Mouse (Mus musculus): ENCODE data around the gene Kynu.

The Kynu gene

GRCm38 (mm10) chr2:43646962-43647361 is 91.8 kb downstream of the Kynu start:
- no peak for DNase-seq (ENCODE audit: low spot score in 2 of 2)

DNA sequence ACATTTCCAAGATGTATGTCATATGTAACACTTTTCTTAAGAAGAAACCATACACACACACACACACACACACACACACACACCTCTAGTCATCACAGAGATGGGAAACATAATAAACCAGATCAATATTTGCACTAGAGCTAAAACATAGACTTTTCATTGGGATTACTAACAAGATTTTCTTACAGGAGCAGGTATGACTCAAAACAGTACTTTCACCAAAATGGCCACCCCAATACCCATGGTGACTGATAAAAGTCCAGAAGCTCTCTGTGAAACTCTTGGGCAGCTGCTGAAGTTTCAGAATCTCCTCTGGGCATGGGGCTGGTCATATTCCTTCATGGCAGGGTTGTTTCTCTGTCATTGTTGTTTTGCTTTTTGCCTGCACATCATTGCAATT is 114.5 kb downstream of the Kynu start:
- no peak for DNase-seq (ENCODE audit: low spot score in 2 of 2)

- peak; percentile 27 to 67 for DNase-seq (ENCODE audit: low spot score in 2 of 2)
These were observed 118.5 kb downstream of the Kynu start for GRCm38 (mm10) chr2:43673619-43674018.

DNA sequence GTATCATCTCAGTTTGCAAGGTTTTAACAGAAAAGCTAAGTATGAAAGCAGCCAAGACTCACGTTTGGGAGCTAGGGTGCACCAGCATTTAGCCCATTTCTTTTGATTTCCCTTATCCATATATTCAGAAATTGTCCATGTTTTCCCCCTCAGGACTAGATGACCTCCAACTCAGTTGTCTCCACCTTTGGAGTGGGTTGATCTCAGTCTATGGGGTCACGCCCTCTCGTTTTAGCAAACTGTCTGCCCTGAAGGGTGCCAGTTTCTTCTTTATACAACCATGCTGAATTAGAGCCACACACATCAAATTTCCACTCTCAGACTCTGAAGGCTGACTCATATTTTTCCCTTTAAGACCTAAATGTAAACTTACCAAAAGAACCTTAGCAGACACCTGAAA is 119.0 kb downstream of the Kynu start:
- DNase-seq (ENCODE audit: low spot score in 2 of 2), result no peak

GRCm38 (mm10) chr2:43675277-43675676 is 120.1 kb downstream of the Kynu start:
- no peak for DNase-seq (ENCODE audit: low spot score in 2 of 2)

DNA sequence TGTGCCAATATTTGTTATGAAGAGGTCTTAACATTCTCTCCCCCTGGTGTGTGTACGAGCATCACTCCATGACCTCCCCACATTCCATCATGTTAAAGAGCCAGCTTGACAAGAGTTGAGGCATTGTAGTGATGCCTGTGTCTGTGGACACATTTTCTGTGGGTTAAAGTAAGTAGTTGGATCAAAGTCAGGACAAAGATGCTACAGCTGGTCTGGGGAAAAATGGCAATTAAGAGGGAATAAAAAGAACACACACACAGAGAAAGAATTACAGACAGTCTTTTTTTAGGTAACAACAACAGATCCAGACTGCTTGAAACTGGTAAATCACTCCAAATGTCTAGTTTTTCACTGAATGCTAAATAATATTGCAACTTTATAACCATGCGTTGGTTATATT is 135.3 kb downstream of the Kynu start:
- DNase-seq (ENCODE audit: low spot score in 2 of 2), result no peak

DNA sequence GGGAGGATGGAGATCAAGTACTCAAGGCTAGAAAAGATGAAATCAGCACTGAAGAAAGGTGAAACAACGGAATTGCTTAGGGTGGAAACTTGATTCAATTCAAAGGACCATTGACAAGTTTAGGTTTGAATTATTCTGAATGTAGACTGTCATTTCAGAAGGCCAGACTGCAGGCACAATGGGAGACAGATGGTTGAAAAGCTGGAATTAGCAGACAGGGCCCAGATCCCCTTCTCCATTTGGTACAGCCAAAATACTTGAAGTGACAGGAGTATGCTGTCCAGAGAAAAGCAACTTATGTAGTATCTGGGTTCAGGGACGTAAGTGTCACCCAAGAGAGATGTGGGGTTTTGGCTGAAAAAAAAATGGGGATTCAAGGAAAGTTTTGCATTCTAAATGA is 136.2 kb downstream of the Kynu start:
- no peak for DNase-seq (ENCODE audit: low spot score in 2 of 2)

DNA sequence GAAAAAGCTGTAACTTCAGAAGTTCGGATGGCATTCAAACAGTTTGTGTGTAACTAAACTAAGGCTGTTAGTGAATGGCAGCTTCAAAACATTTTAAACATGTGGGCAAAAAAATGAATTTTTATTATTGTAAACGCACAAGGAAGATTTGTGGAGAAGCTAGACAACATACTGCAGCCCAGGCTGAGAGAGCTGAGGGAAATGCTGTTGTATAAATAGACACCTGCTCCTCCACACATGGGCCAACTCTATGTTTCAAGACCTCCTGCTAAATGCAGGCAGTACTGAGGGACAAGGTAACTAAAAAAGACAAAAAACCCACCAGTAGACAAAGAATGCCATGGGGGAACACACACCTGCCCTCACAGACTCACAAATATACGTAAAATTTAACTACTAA is 140.5 kb downstream of the Kynu start:
- DNase-seq (ENCODE audit: low spot score in 2 of 2), result no peak

DNA sequence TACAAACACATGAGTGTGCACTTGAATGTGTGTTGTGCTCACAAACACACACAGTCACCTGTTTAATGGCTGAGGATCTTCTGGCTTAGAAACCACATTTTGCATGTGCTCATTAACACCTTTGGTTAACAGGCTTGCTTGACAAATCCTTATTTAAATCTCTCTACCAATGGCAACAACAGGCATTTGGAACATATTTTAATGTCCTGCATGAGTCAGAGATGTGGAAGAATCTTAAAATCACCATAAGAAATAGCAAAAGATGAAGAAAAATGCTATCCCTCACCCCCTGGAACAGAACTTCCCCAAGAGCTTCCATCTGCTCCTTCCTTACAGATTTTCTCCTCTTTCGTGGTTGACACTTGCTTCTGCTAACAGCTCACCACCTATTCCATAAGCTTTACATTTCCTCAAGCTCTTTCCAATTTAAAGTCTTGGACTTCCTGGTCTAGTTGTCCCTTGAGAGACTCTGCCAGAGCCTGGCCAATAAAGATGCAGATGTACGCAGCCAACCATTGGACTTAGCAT is 157.5 kb downstream of the Kynu start:
- no peak for DNase-seq (ENCODE audit: low spot score in 2 of 2)

- peak; percentile 37 to 65 for DNase-seq (ENCODE audit: low spot score in 2 of 2)
These were observed 167.4 kb downstream of the Kynu start for GRCm38 (mm10) chr2:43722446-43723103.

GRCm38 (mm10) chr2:43723104-43723541 is 168.0 kb downstream of the Kynu start:
- no peak for DNase-seq (ENCODE audit: low spot score in 2 of 2)

- no peak for DNase-seq (ENCODE audit: low spot score in 2 of 2)
These were observed 172.1 kb downstream of the Kynu start for GRCm38 (mm10) chr2:43727181-43727580.

DNA sequence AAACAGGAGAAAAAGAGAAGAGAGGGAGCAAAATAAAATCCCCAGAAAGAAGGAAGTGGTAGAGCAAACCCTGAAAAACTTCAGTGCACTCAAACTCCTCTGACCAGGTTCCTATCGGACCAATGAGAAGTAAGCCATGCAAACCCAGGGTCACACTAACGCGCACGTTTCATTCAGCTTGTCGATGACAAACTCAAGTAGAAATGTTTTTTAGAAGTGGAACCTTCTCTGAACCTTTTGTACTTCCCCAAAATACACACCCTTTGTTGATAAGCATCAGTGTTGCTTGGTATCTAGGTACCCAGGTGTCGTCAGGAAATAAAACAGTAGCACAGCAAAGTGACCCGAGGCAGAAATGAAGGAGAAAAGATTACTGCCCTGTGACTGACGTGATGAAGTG is 172.6 kb downstream of the Kynu start:
- DNase-seq (ENCODE audit: low spot score in 2 of 2), result peak in 1 of 2 experiments; percentile 4

- DNase-seq (ENCODE audit: low spot score in 2 of 2), result peak in 1 of 2 experiments; percentile 4
These were observed 173.7 kb downstream of the Kynu start for GRCm38 (mm10) chr2:43728831-43729230.
